Mouse (Mus musculus): ENCODE results near the gene Casc1.

DNA sequence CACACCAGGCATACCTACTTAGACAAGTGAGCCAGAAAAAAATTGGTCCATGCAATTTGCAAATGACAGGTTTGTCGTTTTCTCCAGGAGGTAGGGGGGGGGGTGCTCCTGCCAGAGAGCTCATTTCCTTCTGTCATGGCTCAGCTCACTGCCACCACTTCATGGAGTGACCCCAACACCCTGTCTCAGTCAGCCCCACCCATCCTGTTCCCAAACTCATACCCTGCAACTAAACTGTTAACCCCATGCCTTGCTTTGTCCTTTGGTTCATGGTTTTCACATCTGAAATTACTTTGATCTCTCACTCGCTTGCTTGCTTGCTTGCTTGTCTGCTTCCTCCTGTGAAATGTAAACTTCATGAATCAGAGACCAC lies 45.9 kb upstream of the Casc1 start:
- TF ChIP-seq MYOD1 (IDR thresholded peaks at IDR 0.05; ENCODE audit: control insufficient read depth in 1 of 3, insufficient read length in 2 of 3, low read depth in 2 of 3) = no peak
- TF ChIP-seq POLR2A (IDR thresholded peaks at IDR 0.05; ENCODE audit: insufficient read length, low read depth) = no peak
